Mouse (Mus musculus): ENCODE measurements at regions not wholly inside any gene's neighbourhood (a gene's known extent, or its start where the extent isn't known, plus 50 kb on each side); places are given as distances from the start of the nearest gene placed in this dataset.

DNA sequence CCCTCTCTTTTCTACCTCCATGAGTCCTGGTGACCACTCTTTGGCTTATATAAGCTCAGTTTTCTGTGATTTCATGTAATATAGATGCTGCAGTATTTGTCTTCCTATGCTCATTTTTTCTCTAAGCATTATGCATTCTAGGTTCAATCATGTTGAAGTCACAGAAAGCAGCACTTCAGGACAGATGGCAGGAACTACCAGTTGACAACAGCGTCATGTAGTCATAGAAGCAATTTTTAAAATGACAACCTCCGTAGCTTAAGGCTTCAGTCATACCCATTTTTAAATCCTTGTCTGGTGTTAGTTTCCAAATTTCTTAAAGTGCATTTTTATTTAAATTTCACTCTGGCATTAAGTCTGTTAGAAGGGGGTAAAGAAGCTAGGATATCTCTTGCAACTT, 740.2 kb downstream of the Kcna4 start:
- no peak for TF ChIP-seq EP300 (IDR thresholded peaks at IDR 0.05; ENCODE audit: low read depth in 1 of 2, low read length in 2 of 2)
- no peak for TF ChIP-seq GATA1 (IDR thresholded peaks at IDR 0.05; ENCODE audit: low read depth, low read length)
